Mouse (Mus musculus) C2C12 (cell line): ENCODE measurements around the gene Isg20l2. TPM values are rescaled to one million over a fixed set of nuclear protein-coding genes. Genes with fewer than 3 reads are reported as not detected.

Source experiments
- H3K27me3 ChIP-seq: one replicate; pipeline ENCODE4 v1.6.1; 2011; ENCODE audit not compliant: control insufficient read depth, insufficient read depth, insufficient read length
- H3K36me3 ChIP-seq: one replicate; pipeline ENCODE4 v1.6.1; 2011; ENCODE audit not compliant: control insufficient read depth, insufficient read depth
- H3K4me3 ChIP-seq: one replicate; pipeline ENCODE4 v1.5.1; 2011; ENCODE audit warnings: mild to moderate bottlenecking, control low read depth; ENCODE audit not compliant: poor library complexity, insufficient read depth, severe bottlenecking
- H3K79me2 ChIP-seq: one replicate; pipeline ENCODE4 v1.6.1; 2011; ENCODE audit not compliant: control insufficient read depth, insufficient read depth
- H3K79me3 ChIP-seq: one replicate; pipeline ENCODE4 v1.6.1; 2011; ENCODE audit warnings: low read depth, control low read depth
- H3ac ChIP-seq: one replicate; pipeline ENCODE3; 2011; ENCODE audit warnings: low read depth; ENCODE audit not compliant: control insufficient read depth, insufficient read length
- CEBPB ChIP-seq: IDR thresholded peaks from one replicate; pipeline ENCODE4 v1.6.1; 2011; ENCODE audit warnings: low read depth, mild to moderate bottlenecking, control low read depth, moderate library complexity
- CTCF ChIP-seq: IDR thresholded peaks from one replicate; pipeline ENCODE4 v1.5.1; 2011; ENCODE audit not compliant: control insufficient read depth, insufficient read depth, insufficient read length
- FOSL1 ChIP-seq: IDR thresholded peaks from one replicate; pipeline ENCODE4 v1.8.0; 2011; ENCODE audit warnings: mild to moderate bottlenecking, low read length; ENCODE audit not compliant: poor library complexity, insufficient read depth, severe bottlenecking
- MAX ChIP-seq: IDR thresholded peaks from one replicate; pipeline ENCODE4 v1.6.1; 2011; ENCODE audit warnings: mild to moderate bottlenecking, control low read depth
- MYOD1 ChIP-seq: IDR thresholded peaks from one replicate; pipeline ENCODE4 v1.6.1; 2011; ENCODE audit warnings: low read depth; ENCODE audit not compliant: control insufficient read depth, insufficient read length
- MYOG ChIP-seq: IDR thresholded peaks from one replicate; pipeline ENCODE4 v1.6.1; 2011; ENCODE audit not compliant: control insufficient read depth, insufficient read length; ENCODE audit errors: extremely low read depth
- USF1 ChIP-seq: IDR thresholded peaks from one replicate; pipeline ENCODE4 v1.6.1; 2011; ENCODE audit warnings: low read depth, mild to moderate bottlenecking, control low read depth, moderate library complexity
- long read RNA-seq, 2 experiments: library from polyadenylated mRNA; unstranded; transcript quantifications; one replicate each; pipeline ENCODE4 v2.0.0; 2019 to 2020
- polyA plus RNA-seq: library from polyadenylated mRNA; unstranded; fragments of >200 nt; fragmentation: generic; extraction: Trizol; gene quantifications from one replicate; pipeline ENCODE4 v1.2.1, GENCODE M21; 2012; ENCODE audit warnings: missing spikeins

Gene Isg20l2
- 25.0 TPM for polyA plus RNA-seq
- long read RNA-seq, experiment 1, transcript Isg20l2-201 (4 exons, 2,893 nt): major isoform, 5 of 10 reads
- long read RNA-seq, experiment 1, partial matches to known transcripts: 3 of 10 reads
- long read RNA-seq, experiment 1, other reads (novel, unspliced or antisense): 2 of 10 reads
- long read RNA-seq, experiment 2, transcript Isg20l2-201 (4 exons, 2,893 nt): major isoform, 327 of 366 reads
- long read RNA-seq, experiment 2, partial matches to known transcripts: 10 of 366 reads
- long read RNA-seq, experiment 2, other reads (novel, unspliced or antisense): 29 of 366 reads

DNA sequence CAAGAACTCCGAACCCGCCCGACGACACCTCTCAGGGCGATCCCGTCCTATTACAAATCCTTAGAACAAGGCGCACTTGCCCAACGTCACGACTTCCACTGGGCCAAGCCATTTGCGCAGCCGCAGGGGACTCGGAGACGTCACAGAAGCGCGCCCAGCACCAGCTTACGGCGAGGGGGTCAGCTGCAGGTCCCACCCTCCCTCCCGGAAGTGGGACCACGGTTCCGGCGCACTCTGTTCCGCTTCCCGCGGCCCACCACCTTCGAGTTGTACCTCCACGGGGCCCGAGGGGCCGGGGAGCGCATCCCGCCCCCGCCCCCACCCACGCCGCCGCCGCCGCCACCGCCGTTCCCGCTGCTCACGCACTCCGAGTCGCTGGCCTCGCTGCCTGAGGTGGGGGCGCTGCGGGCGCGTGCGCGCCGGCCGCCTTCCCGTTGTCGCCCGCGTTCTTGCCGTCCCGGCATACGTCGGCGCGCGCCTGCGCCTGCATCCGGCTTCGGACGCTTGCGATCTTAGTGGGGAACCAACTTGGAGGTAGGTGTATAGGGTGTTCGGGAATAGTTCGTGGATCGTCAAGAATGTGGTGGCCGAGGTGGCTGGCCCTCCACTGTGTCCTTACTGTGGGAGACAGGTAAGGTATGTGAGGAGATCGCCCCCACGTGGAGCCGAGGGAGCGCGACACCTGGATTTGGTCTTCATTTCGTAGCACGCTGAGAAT, at the start of gene Isg20l2, which contains the start of gene Rrnad1:
Gene Isg20l2 (plus strand): TSS at position 237 of the 718 bp plus-strand sequence.
Gene Rrnad1 (minus strand): TSS at position 640 of the 718 bp plus-strand sequence.
- H3K4me3 ChIP-seq: peak within 1 kb of the TSS; percentile 75
- peak within 1 kb of the TSS; percentile 98 for H3ac ChIP-seq
- TF ChIP-seq MAX (peak; percentile 28), MYOG (no peak), CEBPB (no peak), MYOD1 (no peak), USF1 (no peak), CTCF (peak; percentile 59), FOSL1 (no peak)
- no peaks in the 10 kb centered on the region for H3K27me3 ChIP-seq
- peaks cover 77% of the 10 kb centered on the region for H3K79me2 ChIP-seq
- peaks cover 55% of the 10 kb centered on the region for H3K79me3 ChIP-seq
- H3K36me3 ChIP-seq: peaks cover 67% of the 10 kb centered on the region

DNA sequence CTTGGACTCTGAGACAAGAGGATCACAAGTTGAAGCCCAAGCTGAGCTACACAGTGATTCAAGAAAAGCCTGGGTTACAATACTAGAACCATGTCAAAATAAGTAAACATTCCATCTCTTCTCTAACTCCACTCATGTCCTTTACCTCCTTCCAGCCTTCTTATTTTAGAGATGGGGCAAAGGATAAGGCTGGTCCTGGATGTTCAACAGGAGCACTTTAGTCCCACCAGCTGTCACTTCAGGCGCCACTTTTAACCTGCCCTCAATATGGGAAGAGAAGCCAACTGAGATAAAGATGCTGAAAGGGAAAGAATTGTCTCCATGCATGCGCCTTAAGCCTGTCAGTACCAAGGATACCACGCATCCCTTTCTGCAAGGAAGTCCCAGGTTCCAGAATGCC, 45.8 kb upstream of the Isg20l2 start:
- Histone ChIP-seq H3K36me3 (peaks cover 17% of the 10 kb centered on the region), H3K27me3 (no peaks in the 10 kb centered on the region), H3K4me3 (peak overlapping the region; percentile 99), H3K79me3 (peaks cover 42% of the 10 kb centered on the region), H3K79me2 (peaks cover 58% of the 10 kb centered on the region), H3ac (peak overlapping the region; percentile 73)
- no peak for TF ChIP-seq MAX
- TF ChIP-seq FOSL1: no peak
- no peak for TF ChIP-seq CTCF
- no peak for TF ChIP-seq CEBPB

DNA sequence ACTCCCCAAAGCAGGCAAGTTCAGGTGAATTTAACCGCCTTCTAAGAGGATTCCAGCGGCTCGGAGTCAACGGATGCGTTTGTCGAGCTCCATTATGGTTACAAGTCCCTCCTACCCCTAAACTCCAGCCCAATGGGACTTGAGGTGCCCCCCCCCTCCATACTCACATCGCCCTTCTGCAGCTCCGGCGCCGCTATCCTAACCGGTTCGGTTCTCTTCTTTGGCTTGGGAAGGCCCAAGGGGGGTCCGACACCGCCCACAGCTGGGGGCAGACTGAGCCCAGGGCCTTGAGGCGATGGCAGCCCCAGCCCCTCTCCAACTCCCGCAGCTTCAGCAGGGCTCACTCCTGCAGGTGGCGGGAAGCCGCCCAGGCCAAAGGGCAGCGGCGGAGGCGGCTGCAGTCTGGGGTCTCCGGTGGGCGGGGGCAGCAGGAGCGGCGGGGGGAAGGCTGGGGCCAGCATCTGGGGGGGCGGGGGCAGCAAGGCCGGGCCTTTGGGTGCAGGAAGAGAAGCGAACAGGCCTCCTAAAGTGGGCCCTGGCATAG, 45.3 kb upstream of the Isg20l2 start:
- peaks cover 54% of the 10 kb centered on the region for H3K79me2 ChIP-seq
- H3K79me3 ChIP-seq: peaks cover 40% of the 10 kb centered on the region
- H3K27me3 ChIP-seq: no peaks in the 10 kb centered on the region
- H3K36me3 ChIP-seq: peaks cover 16% of the 10 kb centered on the region
- H3K4me3 ChIP-seq: peak overlapping the region; percentile 99
- H3ac ChIP-seq: peak overlapping the region; percentile 73
- no peak for TF ChIP-seq FOSL1
- no peak for TF ChIP-seq CTCF
- no peak for TF ChIP-seq USF1
- no peak for TF ChIP-seq MYOD1
- no peak for TF ChIP-seq MAX
- no peak for TF ChIP-seq MYOG
- TF ChIP-seq CEBPB: no peak

DNA sequence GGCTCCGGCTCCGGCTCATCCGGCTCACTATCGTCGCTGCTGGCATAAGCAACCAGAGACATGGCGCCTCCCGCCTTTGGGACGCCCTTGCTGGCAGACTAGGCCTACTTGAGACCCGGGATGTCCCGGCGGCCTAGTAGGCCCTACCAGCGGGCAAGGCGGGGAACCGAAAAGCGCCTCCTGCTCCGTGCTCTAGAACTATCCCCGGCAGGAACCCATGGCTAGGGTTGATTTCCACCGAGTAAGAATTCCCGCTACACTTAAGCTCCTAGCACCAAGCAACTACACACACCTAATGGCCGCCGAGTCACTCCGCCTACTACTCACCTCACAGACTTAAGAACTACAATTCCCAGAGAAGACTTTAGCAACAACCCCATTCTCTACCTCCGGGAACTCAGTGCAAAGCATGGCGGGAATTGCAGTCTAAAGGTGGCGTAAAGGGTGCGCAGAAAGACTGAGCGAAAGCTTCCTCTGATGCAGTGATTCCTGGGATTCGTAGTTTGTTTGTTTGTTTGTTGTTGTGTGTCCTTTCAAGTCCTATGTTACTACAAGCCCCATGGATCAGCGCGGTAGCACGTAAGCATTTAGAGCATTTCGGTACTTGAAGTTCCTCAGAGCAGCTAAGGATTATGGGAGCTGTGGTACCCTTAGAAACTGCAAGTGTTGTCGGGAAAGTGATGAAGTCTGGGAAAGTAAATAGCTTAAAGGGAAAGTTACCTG, 44.7 kb upstream of the Isg20l2 start, which contains the start of gene Prcc:
Gene Prcc (minus strand): TSS at position 328 of the 723 bp plus-strand sequence.
- Histone ChIP-seq H3K27me3 (no peaks in the 10 kb centered on the region), H3K79me3 (peaks cover 34% of the 10 kb centered on the region), H3K79me2 (peaks cover 47% of the 10 kb centered on the region), H3K36me3 (peaks cover 9% of the 10 kb centered on the region), H3ac (peak within 1 kb of the TSS; percentile 73), H3K4me3 (peak within 1 kb of the TSS; percentile 99)
- TF ChIP-seq FOSL1 (no peak), MAX (peak; percentile 37)

DNA sequence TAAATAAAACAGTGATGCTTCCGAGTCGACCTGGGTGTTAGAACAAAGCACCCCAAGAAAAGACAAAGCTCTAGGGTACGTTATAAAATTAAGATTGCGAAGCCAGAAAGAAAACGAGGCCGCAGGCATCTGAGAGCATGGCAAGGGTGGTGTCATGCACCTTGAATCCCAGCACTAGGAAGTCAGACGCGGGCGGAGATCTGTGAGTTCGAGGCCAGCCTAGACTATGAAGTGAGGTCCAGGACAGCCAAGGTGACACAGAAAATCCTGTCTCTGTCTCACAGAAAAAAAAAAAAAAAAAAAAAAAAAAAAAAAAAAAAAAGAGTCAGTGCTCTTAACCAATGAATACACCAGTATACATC, 44.1 kb upstream of the Isg20l2 start:
- Histone ChIP-seq H3ac (peak overlapping the region; percentile 6), H3K79me3 (peaks cover 30% of the 10 kb centered on the region), H3K27me3 (no peaks in the 10 kb centered on the region), H3K79me2 (peaks cover 42% of the 10 kb centered on the region), H3K36me3 (peaks cover 5% of the 10 kb centered on the region), H3K4me3 (peak overlapping the region; percentile 25)
- TF ChIP-seq CEBPB (no peak), USF1 (no peak), FOSL1 (no peak), MYOG (no peak), MAX (no peak), MYOD1 (no peak), CTCF (no peak)
